Mouse (Mus musculus) liver, embryonic 13.5 days (tissue): Measurements from ENCODE around the gene Gfer. TPM values are rescaled to one million over a fixed set of nuclear protein-coding genes. Genes with fewer than 3 reads are reported as not detected.
A peak's percentile ranks its signal among the peaks of the same experiment; 100 is the strongest.

Source experiments
- ATAC-seq: fragments of 200-750 bp; cut with Nextera tagmentation; 2 replicates; pipeline ENCODE4 v1.8.0; 2017; ENCODE audit warnings: low read depth, mild to moderate bottlenecking, moderate number of reproducible peaks, moderate library complexity
- DNase-seq: peaks from one replicate; pipeline ENCODE4 v3.0.0; 2022
- H3K27ac ChIP-seq: fragments of 300-500 bp; sonication (generic); 2 replicates; pipeline ENCODE4 v1.5.1; 2015; ENCODE audit warnings: moderate library complexity, mild to moderate bottlenecking, inconsistent platforms
- H3K27me3 ChIP-seq: fragments of 300-500 bp; sonication (generic); 2 replicates; pipeline ENCODE4 v1.6.1; 2015; ENCODE audit warnings: mild to moderate bottlenecking, inconsistent platforms
- H3K36me3 ChIP-seq: fragments of 300-500 bp; sonication (generic); 2 replicates; pipeline ENCODE4 v1.6.1; 2015; ENCODE audit warnings: mild to moderate bottlenecking, inconsistent platforms
- H3K4me1 ChIP-seq: fragments of 300-500 bp; sonication (generic); replicated peaks from 2 replicates; pipeline ENCODE4 v1.6.1; 2015; ENCODE audit warnings: inconsistent platforms
- H3K4me2 ChIP-seq: fragments of 300-500 bp; sonication (generic); 2 replicates; pipeline ENCODE4 v1.6.1; 2015; ENCODE audit warnings: inconsistent platforms, mild to moderate bottlenecking, moderate library complexity
- H3K4me3 ChIP-seq: fragments of 300-500 bp; sonication (generic); replicated peaks from 2 replicates; pipeline ENCODE4 v1.5.1; 2015; ENCODE audit warnings: mild to moderate bottlenecking, inconsistent platforms
- H3K9ac ChIP-seq: fragments of 300-500 bp; sonication (generic); 2 replicates; pipeline ENCODE4 v1.6.1; 2015; ENCODE audit warnings: mild to moderate bottlenecking, inconsistent platforms
- H3K9me3 ChIP-seq: fragments of 300-500 bp; sonication (generic); replicated peaks from 2 replicates; pipeline ENCODE4 v1.6.1; 2016; ENCODE audit warnings: inconsistent platforms
- WGBS: fragments of 180-500 bp; shearing (Covaris S2); methylation state at CpG from one replicate; pipeline ENCODE4 v1.1.7; 2015; ENCODE audit not compliant: insufficient replicate concordance; 5-methylcytosine and 5-hydroxymethylcytosine counted together
- polyA plus RNA-seq: library from polyadenylated mRNA; unstranded; fragments of >200 nt; fragmentation: Nextera tagmentation; extraction: Ambion mirVana; gene quantifications from 2 replicates; pipeline ENCODE4 v1.2.1, GENCODE M21; 2015

The Gfer gene
- polyA plus RNA-seq, 1 experiment from 2014 or later = 41.3 TPM

DNA sequence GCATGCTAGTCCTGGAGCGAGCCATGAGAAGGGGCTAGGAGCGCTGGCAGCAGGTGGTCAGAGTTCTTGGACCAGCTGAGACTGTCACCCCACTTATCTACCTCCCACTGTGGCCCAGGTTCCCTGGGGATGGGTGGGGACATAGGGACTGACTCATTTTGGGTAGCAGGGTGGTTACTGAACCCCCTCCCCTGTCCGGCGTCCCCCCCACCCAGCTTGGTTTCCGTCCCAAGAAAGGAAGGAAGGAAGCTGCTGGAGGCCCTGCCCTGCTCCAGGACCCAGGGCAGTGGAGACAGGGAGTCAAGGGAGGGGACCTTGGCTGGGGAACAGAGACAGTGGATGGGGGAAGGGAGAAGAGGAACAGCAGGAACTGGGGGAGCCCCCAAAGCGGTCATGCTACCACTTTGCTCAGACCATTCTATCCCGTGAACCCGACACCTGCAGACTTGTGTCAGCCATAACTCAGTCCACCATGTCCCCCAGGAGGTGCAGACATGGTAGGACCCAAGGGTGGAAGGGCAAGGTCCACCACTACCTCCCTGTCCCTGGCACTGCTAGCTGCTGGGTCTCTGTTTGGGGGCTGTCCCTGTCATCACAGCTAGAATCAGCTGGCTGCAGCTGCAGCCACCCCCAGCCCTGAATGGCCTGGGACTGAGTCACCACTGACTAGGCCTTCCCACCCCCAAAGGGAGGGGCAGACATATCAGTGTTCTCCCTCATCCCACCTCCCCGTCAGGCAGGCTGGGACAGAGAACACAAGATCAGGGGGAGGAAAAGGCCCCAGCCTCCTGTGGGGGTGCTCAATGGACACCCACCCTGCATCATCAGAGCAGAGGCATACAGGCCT lies 50.9 kb downstream of the Gfer start:
- H3K9me3 ChIP-seq = no peaks in the 10 kb centered on the region
- H3K27me3 ChIP-seq = peaks cover 32% of the 10 kb centered on the region
- peak; percentile 41 for ATAC-seq
- WGBS = 47% methylated on average over 9 of the region's 9 CpGs
- no peak overlapping the region for H3K4me2 ChIP-seq
- peaks cover 37% of the 10 kb centered on the region for H3K4me1 ChIP-seq
- no peak for DNase-seq
- 0 out of 2 replicates have a peak, but pooled peaks cover 2% of the 10 kb centered on the region for H3K36me3 ChIP-seq
- peak overlapping the region; percentile 22; the same call in 1 of the 2 replicates for H3K9ac ChIP-seq
- H3K4me3 ChIP-seq = no peak overlapping the region
- peak overlapping the region; percentile 57 for H3K27ac ChIP-seq

DNA sequence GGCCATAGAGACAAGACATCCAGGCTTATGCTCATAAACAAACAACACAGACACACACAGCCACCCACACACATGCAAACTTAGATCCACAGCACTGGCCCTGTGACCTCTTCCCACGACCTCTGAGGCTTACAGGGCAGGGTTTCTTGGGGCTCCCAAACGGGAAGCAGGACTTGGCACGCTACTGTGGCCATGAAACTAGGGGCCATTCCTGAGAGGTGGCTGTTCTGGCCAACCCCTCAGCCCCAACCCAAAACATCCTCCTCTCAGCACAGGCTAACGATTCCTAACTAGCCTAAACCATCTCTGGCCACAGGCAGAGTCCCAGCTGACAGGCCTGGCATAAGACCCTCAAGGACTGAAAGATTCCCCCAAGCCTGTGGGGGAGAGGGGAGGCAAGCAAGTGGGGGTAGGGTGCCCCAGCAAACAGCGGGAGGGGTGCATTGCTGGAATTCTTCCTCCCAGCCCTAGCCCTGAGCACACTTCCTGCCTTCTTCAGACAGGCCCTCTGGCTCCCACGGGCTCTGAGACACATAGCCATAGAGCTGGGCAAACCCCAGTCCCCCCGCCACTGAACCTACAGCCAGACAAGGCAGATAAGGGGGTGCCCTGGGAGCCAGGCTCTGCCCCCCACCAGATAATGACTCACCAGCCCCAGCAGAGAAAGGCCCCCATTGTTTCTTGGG lies 51.8 kb downstream of the Gfer start:
- H3K9me3 ChIP-seq = no peaks in the 10 kb centered on the region
- H3K9ac ChIP-seq = no peak overlapping the region
- DNase-seq (no peak), ATAC-seq (no peak)
- H3K4me1 ChIP-seq = peaks cover 30% of the 10 kb centered on the region
- H3K27me3 ChIP-seq = peaks cover 23% of the 10 kb centered on the region
- peak overlapping the region; percentile 57 for H3K27ac ChIP-seq
- H3K4me3 ChIP-seq = no peak overlapping the region
- H3K36me3 ChIP-seq = 0 out of 2 replicates have a peak, but pooled peaks cover 4% of the 10 kb centered on the region
- WGBS = 37% methylated on average over 7 of the region's 7 CpGs
- H3K4me2 ChIP-seq = no peak overlapping the region

Other genes starting within 250 kb of the Gfer start
- 11.7 and 13.0 TPM in 2 replicates for gene E4f1, start 225.8 kb downstream of the Gfer start, polyA plus RNA-seq
- 84.0 and 86.7 TPM in 2 replicates for gene Pgp, start 225.8 kb downstream of the Gfer start, polyA plus RNA-seq
- 0.13 TPM in 1 of 2 replicates, not detected in the other for gene Bricd5, start 222.3 kb downstream of the Gfer start, polyA plus RNA-seq
- gene Mlst8, start 217.1 kb downstream of the Gfer start, polyA plus RNA-seq = 11.7 and 13.8 TPM in 2 replicates
- 0.15 and 0.20 TPM in 2 replicates for gene Caskin1, start 207.6 kb downstream of the Gfer start, polyA plus RNA-seq
- 40.7 and 43.9 TPM in 2 replicates for gene Traf7, start 168.2 kb downstream of the Gfer start, polyA plus RNA-seq
- gene Rab26, start 161.9 kb downstream of the Gfer start, polyA plus RNA-seq = 0.88 and 0.99 TPM in 2 replicates
- 2.2 and 3.3 TPM in 2 replicates for gene Pkd1, start 146.3 kb downstream of the Gfer start, polyA plus RNA-seq
- gene Tsc2, start 63.5 kb downstream of the Gfer start, polyA plus RNA-seq = 18.6 and 22.4 TPM in 2 replicates
- gene Nthl1, start 63.5 kb downstream of the Gfer start, polyA plus RNA-seq = 8.4 and 9.2 TPM in 2 replicates
- 9.8 and 10.2 TPM in 2 replicates for gene Slc9a3r2, start 45.8 kb downstream of the Gfer start, polyA plus RNA-seq
- gene Npw, start 37.7 kb downstream of the Gfer start, polyA plus RNA-seq = 0.24 and 0.28 TPM in 2 replicates
- 9.5 and 13.1 TPM in 2 replicates for gene Zfp598, start 26.5 kb downstream of the Gfer start, polyA plus RNA-seq
- 0.10 and 0.31 TPM in 2 replicates for gene Syngr3, start 6.2 kb downstream of the Gfer start, polyA plus RNA-seq
- 0.14 and 0.34 TPM in 2 replicates for gene Noxo1, start 78 bp upstream of the Gfer start, polyA plus RNA-seq
- 53.0 and 53.2 TPM in 2 replicates for gene Tbl3, start 11.5 kb upstream of the Gfer start, polyA plus RNA-seq
- gene Rnf151, start 21.9 kb upstream of the Gfer start, polyA plus RNA-seq = 0.10 TPM in 1 of 2 replicates, not detected in the other
- 1,350 and 1,469 TPM in 2 replicates for gene Rps2, start 22.0 kb upstream of the Gfer start, polyA plus RNA-seq
- 206 and 216 TPM in 2 replicates for gene Ndufb10, start 28.3 kb upstream of the Gfer start, polyA plus RNA-seq
- gene Rpl3l, start 31.7 kb upstream of the Gfer start, polyA plus RNA-seq = 0.10 TPM in 1 of 2 replicates, not detected in the other
- 21.3 and 21.8 TPM in 2 replicates for gene Msrb1, start 40.5 kb upstream of the Gfer start, polyA plus RNA-seq
- gene Hs3st6, start 56.8 kb upstream of the Gfer start, polyA plus RNA-seq = not detected in 2 replicates
- 1.5 and 1.6 TPM in 2 replicates for gene Meiob, start 108.1 kb upstream of the Gfer start, polyA plus RNA-seq
- gene Hagh, start 144.0 kb upstream of the Gfer start, polyA plus RNA-seq = 79.5 and 83.1 TPM in 2 replicates
- 34.6 and 34.9 TPM in 2 replicates for gene Fahd1, start 154.2 kb upstream of the Gfer start, polyA plus RNA-seq
- 5.1 and 6.0 TPM in 2 replicates for gene Igfals, start 169.8 kb upstream of the Gfer start, polyA plus RNA-seq
- 89.3 and 93.2 TPM in 2 replicates for gene Nubp2, start 190.2 kb upstream of the Gfer start, polyA plus RNA-seq
- gene Spsb3, start 190.5 kb upstream of the Gfer start, polyA plus RNA-seq = 37.9 and 38.4 TPM in 2 replicates
- 13.8 and 14.6 TPM in 2 replicates for gene Eme2, start 198.9 kb upstream of the Gfer start, polyA plus RNA-seq
- 84.2 TPM in 2 replicates for gene Mrps34, start 199.0 kb upstream of the Gfer start, polyA plus RNA-seq
- gene Nme3, start 200.3 kb upstream of the Gfer start, polyA plus RNA-seq = 65.6 and 66.8 TPM in 2 replicates
- 7.6 and 8.6 TPM in 2 replicates for gene Mapk8ip3, start 240.8 kb upstream of the Gfer start, polyA plus RNA-seq